Mouse (Mus musculus) lung, adult 10 weeks (tissue): ENCODE results near the gene Prl2a1. TPM values are rescaled to one million over a fixed set of nuclear protein-coding genes. Genes with fewer than 3 reads are reported as not detected.

Source experiments
- polyA plus RNA-seq: library from polyadenylated mRNA; stranded (reverse); fragments of 350-450 nt; fragmentation: Illumina TruSeq; extraction: RNeasy Lipid Tissue Mini Kit (QIAGEN cat#74804); gene quantifications from one replicate; pipeline ENCODE4 v1.2.3, GENCODE M21; 2014; ENCODE audit warnings: low read depth, low replicate concordance; ENCODE audit not compliant: insufficient read depth

Prl2a1 gene
- polyA plus RNA-seq, result not detected

DNA sequence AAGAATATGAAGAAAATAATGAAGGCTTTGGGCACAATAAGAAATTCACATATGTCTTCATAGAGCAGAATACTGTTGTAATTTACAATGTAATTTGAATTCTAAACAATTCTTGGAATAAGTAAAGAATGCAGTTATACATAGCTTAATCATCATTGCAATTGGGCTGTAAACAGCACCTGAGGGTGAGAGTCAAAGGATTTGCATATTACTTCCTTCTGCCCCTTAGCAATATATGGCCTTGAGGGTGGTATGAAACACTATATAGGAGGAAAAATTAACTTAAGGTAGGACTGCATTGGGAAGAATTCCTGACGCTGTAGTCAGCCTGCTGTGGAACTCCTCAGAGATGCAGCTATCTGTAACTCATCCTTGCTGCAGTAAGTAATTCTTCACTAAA is at the start of gene Prl2a1:
Prl2a1 (plus strand) TSS at position 301 of the 400 bp plus-strand sequence.

DNA sequence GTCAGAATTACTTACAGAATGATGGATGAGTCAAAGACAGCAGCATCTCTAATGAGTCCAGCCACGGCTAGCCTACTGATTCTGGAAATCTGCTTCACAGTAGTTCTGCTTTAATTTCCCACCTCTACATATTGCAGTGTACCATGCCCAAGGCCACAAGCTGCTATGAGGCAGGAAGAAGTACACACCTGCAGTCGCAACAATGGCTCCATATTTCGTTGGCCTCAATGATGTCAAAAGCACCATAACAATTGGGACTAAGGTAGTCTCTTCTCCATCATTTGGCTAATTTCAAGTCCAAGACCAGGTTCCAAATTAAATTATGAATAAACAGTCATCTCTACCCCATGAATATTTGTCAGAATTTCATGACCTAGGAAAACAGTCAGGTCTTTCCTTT is 20.8 kb upstream of the Prl2a1 start, which contains the start of gene Prl7c1:
Prl7c1 (minus strand) TSS at position 101 of the 400 bp plus-strand sequence.

DNA sequence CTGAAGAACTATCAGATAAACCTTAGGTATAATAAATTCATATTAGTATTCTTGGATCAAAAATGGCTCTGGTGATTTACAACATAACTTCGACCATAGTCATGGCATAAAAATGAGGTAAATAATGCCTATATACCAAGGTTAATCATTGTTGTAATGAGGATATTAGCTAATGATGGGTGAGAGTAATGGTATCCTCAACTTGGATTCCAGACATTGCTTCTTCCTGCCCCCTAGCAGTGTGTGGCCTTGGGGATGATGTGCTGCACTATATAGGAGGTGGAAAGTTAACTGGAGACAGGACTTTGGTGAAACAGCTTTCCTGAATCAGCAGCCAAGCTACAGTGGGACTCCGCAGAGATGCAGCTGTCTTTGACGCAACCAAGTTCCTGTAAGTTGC is 47.6 kb downstream of the Prl2a1 start, which contains the start of gene Prl2c1:
Prl2c1 (plus strand) TSS at position 301 of the 400 bp plus-strand sequence.

Other genes starting within 250 kb of the Prl2a1 start
- not detected for gene Prl8a9, start 237.0 kb upstream of the Prl2a1 start, polyA plus RNA-seq
- gene Prl8a1, start 219.5 kb upstream of the Prl2a1 start, polyA plus RNA-seq, result not detected
- gene Prl7b1, start 191.1 kb upstream of the Prl2a1 start, polyA plus RNA-seq, result not detected
- not detected for gene Prl7a1, start 159.2 kb upstream of the Prl2a1 start, polyA plus RNA-seq
- gene Prl7a2, start 133.6 kb upstream of the Prl2a1 start, polyA plus RNA-seq, result not detected
- gene Prl7d1, start 84.9 kb upstream of the Prl2a1 start, polyA plus RNA-seq, result not detected
- gene Prl7c1, start 20.9 kb upstream of the Prl2a1 start, polyA plus RNA-seq, result not detected
- gene Prl2c1, start 47.7 kb downstream of the Prl2a1 start, polyA plus RNA-seq, result not detected
- gene Prl4a1, start 214.6 kb downstream of the Prl2a1 start, polyA plus RNA-seq, result not detected